Mouse (Mus musculus) cerebellum, adult 11-12 months (tissue): ENCODE data around the gene Kynu.

ENCODE experiments used
- DNase-seq: peaks from one replicate; pipeline ENCODE4 v3.0.0; 2022

Kynu gene

GRCm38 (mm10) chr2:43673619-43674018 lies 118.5 kb downstream of the Kynu start:
- DNase-seq: peak; percentile 12

DNA sequence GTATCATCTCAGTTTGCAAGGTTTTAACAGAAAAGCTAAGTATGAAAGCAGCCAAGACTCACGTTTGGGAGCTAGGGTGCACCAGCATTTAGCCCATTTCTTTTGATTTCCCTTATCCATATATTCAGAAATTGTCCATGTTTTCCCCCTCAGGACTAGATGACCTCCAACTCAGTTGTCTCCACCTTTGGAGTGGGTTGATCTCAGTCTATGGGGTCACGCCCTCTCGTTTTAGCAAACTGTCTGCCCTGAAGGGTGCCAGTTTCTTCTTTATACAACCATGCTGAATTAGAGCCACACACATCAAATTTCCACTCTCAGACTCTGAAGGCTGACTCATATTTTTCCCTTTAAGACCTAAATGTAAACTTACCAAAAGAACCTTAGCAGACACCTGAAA lies 119.0 kb downstream of the Kynu start:
- DNase-seq: no peak

DNA sequence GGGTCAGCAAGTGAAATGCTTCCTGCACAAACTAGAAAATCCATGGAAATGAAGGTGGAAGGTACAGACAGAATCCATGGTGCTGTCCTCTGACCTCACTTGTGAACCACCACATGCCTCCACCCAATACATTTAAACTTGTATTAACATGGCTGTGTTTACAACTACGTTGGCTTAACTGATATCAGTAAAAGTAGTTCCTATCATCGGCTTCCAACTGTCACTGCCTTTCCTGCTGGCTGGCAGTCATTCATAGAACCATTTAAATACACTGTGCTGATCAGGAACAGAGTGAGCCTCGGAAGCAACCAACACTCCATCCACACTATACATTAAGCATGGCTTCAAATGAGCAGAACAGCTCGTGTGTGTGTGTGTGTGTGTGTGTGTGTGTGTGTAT lies 120.1 kb downstream of the Kynu start:
- DNase-seq: no peak

DNA sequence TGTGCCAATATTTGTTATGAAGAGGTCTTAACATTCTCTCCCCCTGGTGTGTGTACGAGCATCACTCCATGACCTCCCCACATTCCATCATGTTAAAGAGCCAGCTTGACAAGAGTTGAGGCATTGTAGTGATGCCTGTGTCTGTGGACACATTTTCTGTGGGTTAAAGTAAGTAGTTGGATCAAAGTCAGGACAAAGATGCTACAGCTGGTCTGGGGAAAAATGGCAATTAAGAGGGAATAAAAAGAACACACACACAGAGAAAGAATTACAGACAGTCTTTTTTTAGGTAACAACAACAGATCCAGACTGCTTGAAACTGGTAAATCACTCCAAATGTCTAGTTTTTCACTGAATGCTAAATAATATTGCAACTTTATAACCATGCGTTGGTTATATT lies 135.3 kb downstream of the Kynu start:
- no peak for DNase-seq

GRCm38 (mm10) chr2:43691290-43691689 lies 136.2 kb downstream of the Kynu start:
- DNase-seq: no peak

GRCm38 (mm10) chr2:43695635-43696034 lies 140.5 kb downstream of the Kynu start:
- DNase-seq: no peak

- DNase-seq: no peak
Measured at GRCm38 (mm10) chr2:43712611-43713138, 157.5 kb downstream of the Kynu start.

DNA sequence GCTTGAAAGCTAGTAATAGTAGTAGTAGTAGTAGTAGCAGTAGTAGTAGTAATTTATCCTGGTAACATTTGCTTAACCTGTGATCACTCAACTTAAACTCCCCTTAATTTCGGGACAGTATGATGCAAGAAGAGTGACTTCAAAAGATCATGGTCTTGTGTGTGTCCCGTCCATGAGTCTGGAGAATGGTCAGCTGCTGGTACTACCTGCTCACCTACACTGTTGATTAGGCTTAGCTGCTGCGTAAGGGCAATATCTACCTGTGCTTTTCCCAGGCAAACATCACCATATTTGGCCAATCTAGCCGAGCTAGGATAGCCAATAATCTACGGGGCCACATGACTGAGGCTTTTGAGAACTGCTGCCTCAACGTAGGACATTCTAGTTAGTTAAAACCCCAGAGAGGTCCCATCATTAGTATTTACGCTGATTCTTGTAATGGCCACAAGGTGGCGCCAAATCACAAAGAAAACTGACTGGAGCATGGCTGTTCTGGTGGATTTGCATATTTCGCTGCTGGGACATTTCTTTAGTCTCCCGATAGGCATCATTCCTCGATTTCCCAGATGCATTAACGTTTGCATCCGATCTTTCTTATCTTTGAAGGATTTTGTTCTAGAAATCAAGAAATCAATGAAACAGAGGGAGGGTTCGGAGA lies 167.4 kb downstream of the Kynu start:
- DNase-seq: peak; percentile 19

DNA sequence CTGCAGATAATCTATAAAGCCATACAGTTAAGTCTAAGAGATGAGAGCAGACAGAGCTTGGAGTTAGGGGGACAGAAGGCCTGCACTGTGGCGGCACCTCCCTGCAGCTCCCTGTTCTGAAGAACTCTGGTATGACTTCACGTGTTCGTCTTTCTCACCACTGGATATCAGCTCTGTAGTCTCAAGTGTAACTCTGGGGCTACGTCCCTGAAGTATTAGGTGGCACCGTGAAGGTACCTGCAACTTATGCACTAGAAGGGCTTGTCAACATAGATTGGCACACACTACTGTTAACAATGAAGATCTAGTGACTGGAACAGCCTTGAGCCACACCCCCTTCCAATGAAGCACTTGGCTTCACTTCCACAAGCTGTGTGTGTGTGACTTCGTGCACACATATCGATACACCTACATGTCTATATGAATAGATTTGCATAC lies 168.0 kb downstream of the Kynu start:
- DNase-seq: no peak

GRCm38 (mm10) chr2:43727181-43727580 lies 172.1 kb downstream of the Kynu start:
- DNase-seq: no peak

GRCm38 (mm10) chr2:43727693-43728092 lies 172.6 kb downstream of the Kynu start:
- no peak for DNase-seq

DNA sequence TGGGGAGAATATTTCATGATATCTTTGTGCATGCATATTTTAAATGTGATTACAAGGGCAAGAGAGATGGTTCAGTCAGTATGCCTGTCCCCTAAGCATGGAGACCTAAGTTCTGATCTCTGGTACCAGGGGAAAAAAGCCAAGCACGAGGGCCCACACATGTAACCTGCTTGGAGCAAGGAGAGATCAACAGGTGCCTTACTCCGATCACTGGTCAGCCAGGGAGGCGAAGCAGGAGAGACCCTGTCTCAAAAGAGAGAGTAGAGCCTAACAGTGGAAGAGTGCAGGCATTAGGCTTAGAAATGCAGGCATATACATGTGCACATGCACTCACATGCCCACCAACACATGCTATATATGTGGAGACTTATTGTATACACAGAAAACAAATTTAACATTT lies 173.7 kb downstream of the Kynu start:
- no peak for DNase-seq
